Mouse (Mus musculus): ENCODE results near the gene BC017158. TPM values are rescaled to one million over a fixed set of nuclear protein-coding genes. Genes with fewer than 3 reads are reported as not detected.
"Not testable (repeated sequence)": the region's sequence is repeated elsewhere in the genome, so short reads cannot be mapped to it uniquely, and the experiment has no call there.

Gene BC017158
- 24.7 and 26.8 TPM in 2 replicates for polyA plus RNA-seq (2016; fragmentation: Nextera tagmentation; extraction: Ambion mirVana)

- H3K27me3 ChIP-seq (ENCODE audit: insufficient read depth, poor library complexity, severe bottlenecking): no peaks in the 10 kb centered on the region
- H3K27ac ChIP-seq: peak within 1 kb of the TSS; percentile 94
- H3K4me3 ChIP-seq: peak within 1 kb of the TSS; percentile 90
- peak; percentile 76 for DNase-seq (ENCODE audit: low spot score)
- WGBS: 2% methylated on average over 47 of the region's 47 CpGs
- peaks cover 18% of the 10 kb centered on the region; the same call in 1 of the 2 replicates for H3K36me3 ChIP-seq
- H3K9me3 ChIP-seq: no peaks in the 10 kb centered on the region
- peaks cover 25% of the 10 kb centered on the region for H3K4me1 ChIP-seq (replicated peaks)
These were observed at the start of gene BC017158 for GRCm38 (mm10) chr7:128297617-128298480. Gene BC017158, minus strand, starts transcription at chr7:128298170.

GRCm38 (mm10) chr7:128346991-128347390 lies 49.0 kb upstream of the BC017158 start:
- Histone ChIP-seq H3K27me3 (ENCODE audit: insufficient read depth, poor library complexity, severe bottlenecking) (no peaks in the 10 kb centered on the region), H3K36me3 (no peaks in the 10 kb centered on the region), H3K4me1 (replicated peaks) (peaks cover 5% of the 10 kb centered on the region), H3K9me3 (no peaks in the 10 kb centered on the region), H3K27ac (no peak overlapping the region), H3K4me3 (no peak overlapping the region)
- WGBS: 77% methylated on average over 8 of the region's 8 CpGs
- DNase-seq (ENCODE audit: low spot score): no peak

GRCm38 (mm10) chr7:128346522-128346921 lies 48.6 kb upstream of the BC017158 start:
- Histone ChIP-seq H3K36me3 (no peaks in the 10 kb centered on the region), H3K4me1 (replicated peaks) (peaks cover 5% of the 10 kb centered on the region), H3K4me3 (no peak overlapping the region), H3K9me3 (no peaks in the 10 kb centered on the region), H3K27me3 (ENCODE audit: insufficient read depth, poor library complexity, severe bottlenecking) (no peaks in the 10 kb centered on the region), H3K27ac (no peak overlapping the region)
- DNase-seq (ENCODE audit: low spot score): no peak
- 88% methylated on average over 2 of the region's 2 CpGs for WGBS

- Histone ChIP-seq H3K4me3 (no peak overlapping the region), H3K4me1 (replicated peaks) (peaks cover 5% of the 10 kb centered on the region), H3K36me3 (no peaks in the 10 kb centered on the region), H3K27me3 (ENCODE audit: insufficient read depth, poor library complexity, severe bottlenecking) (no peaks in the 10 kb centered on the region), H3K9me3 (no peaks in the 10 kb centered on the region), H3K27ac (no peak overlapping the region)
- WGBS: 81% methylated on average over 6 of the region's 6 CpGs
- DNase-seq (ENCODE audit: low spot score): no peak
These were observed 47.7 kb upstream of the BC017158 start for GRCm38 (mm10) chr7:128345691-128346090.

GRCm38 (mm10) chr7:128344928-128345653 lies 47.1 kb upstream of the BC017158 start:
- Histone ChIP-seq H3K36me3 (no peaks in the 10 kb centered on the region), H3K4me1 (replicated peaks) (peaks cover 5% of the 10 kb centered on the region), H3K27me3 (ENCODE audit: insufficient read depth, poor library complexity, severe bottlenecking) (no peaks in the 10 kb centered on the region), H3K4me3 (no peak overlapping the region), H3K27ac (no peak overlapping the region), H3K9me3 (no peaks in the 10 kb centered on the region)
- DNase-seq (ENCODE audit: low spot score): peak; percentile 76
- WGBS: 65% methylated on average over 6 of the region's 6 CpGs

GRCm38 (mm10) chr7:128344488-128344887 lies 46.5 kb upstream of the BC017158 start:
- Histone ChIP-seq H3K27me3 (ENCODE audit: insufficient read depth, poor library complexity, severe bottlenecking) (no peaks in the 10 kb centered on the region), H3K4me1 (replicated peaks) (peaks cover 5% of the 10 kb centered on the region), H3K36me3 (no peaks in the 10 kb centered on the region), H3K27ac (no peak overlapping the region), H3K4me3 (no peak overlapping the region), H3K9me3 (no peaks in the 10 kb centered on the region)
- WGBS: 85% methylated on average over 7 of the region's 7 CpGs
- no peak for DNase-seq (ENCODE audit: low spot score)

- H3K27me3 ChIP-seq (ENCODE audit: insufficient read depth, poor library complexity, severe bottlenecking); H3K36me3 ChIP-seq; H3K27ac ChIP-seq; H3K9me3 ChIP-seq; DNase-seq (ENCODE audit: low spot score); H3K4me3 ChIP-seq; H3K4me1 ChIP-seq (replicated peaks): not testable (repeated sequence)
- 92% methylated on average over 9 of the region's 10 CpGs for WGBS
These were observed 44.7 kb upstream of the BC017158 start for GRCm38 (mm10) chr7:128342691-128343090.

GRCm38 (mm10) chr7:128340321-128340720 lies 42.4 kb upstream of the BC017158 start:
- WGBS: 88% methylated on average over 9 of the region's 9 CpGs
- not testable (repeated sequence) for H3K4me3 ChIP-seq; DNase-seq (ENCODE audit: low spot score); H3K4me1 ChIP-seq (replicated peaks); H3K9me3 ChIP-seq; H3K27me3 ChIP-seq (ENCODE audit: insufficient read depth, poor library complexity, severe bottlenecking); H3K36me3 ChIP-seq; H3K27ac ChIP-seq

GRCm38 (mm10) chr7:128332896-128333295 lies 34.9 kb upstream of the BC017158 start:
- no peak overlapping the region for H3K27ac ChIP-seq
- H3K27me3 ChIP-seq (ENCODE audit: insufficient read depth, poor library complexity, severe bottlenecking): no peaks in the 10 kb centered on the region
- 76% methylated on average over 1 of the region's 1 CpGs for whole genome bisulfite sequencing

GRCm38 (mm10) chr7:128330981-128331380 lies 33.0 kb upstream of the BC017158 start:
- Histone ChIP-seq H3K36me3 (no peaks in the 10 kb centered on the region), H3K4me1 (replicated peaks) (peaks cover 19% of the 10 kb centered on the region), H3K9me3 (no peaks in the 10 kb centered on the region), H3K4me3 (no peak overlapping the region), H3K27ac (no peak overlapping the region), H3K27me3 (ENCODE audit: insufficient read depth, poor library complexity, severe bottlenecking) (no peaks in the 10 kb centered on the region)
- no peak for DNase-seq (ENCODE audit: low spot score)
- 53% methylated on average over 9 of the region's 9 CpGs for WGBS

More at GRCm38 (mm10) chr7:128332896-128333295, 34.9 kb upstream of the BC017158 start:
- H3K9me3 ChIP-seq: no peaks in the 10 kb centered on the region
- peaks cover 19% of the 10 kb centered on the region for H3K4me1 ChIP-seq (replicated peaks)
- DNase-seq (ENCODE audit: low spot score): no peak
- no peak overlapping the region for H3K4me3 ChIP-seq
- no peaks in the 10 kb centered on the region for H3K36me3 ChIP-seq

GRCm38 (mm10) chr7:128324977-128325376 lies 27.0 kb upstream of the BC017158 start:
- H3K4me3 ChIP-seq: no peak overlapping the region
- H3K9me3 ChIP-seq: no peaks in the 10 kb centered on the region
- H3K27ac ChIP-seq: no peak overlapping the region
- no peak for DNase-seq (ENCODE audit: low spot score)
- no peaks in the 10 kb centered on the region for H3K36me3 ChIP-seq
- 89% methylated on average over 1 of the region's 1 CpGs for WGBS
- H3K27me3 ChIP-seq (ENCODE audit: insufficient read depth, poor library complexity, severe bottlenecking): no peaks in the 10 kb centered on the region
- peaks cover 15% of the 10 kb centered on the region for H3K4me1 ChIP-seq (replicated peaks)

- H3K9me3 ChIP-seq: no peaks in the 10 kb centered on the region
- 81% methylated on average over 7 of the region's 7 CpGs for WGBS
- H3K27me3 ChIP-seq (ENCODE audit: insufficient read depth, poor library complexity, severe bottlenecking): no peaks in the 10 kb centered on the region
- no peaks in the 10 kb centered on the region for H3K36me3 ChIP-seq
- peaks cover 14% of the 10 kb centered on the region for H3K4me1 ChIP-seq (replicated peaks)
- no peak for DNase-seq (ENCODE audit: low spot score)
- no peak overlapping the region for H3K4me3 ChIP-seq
- no peak overlapping the region for H3K27ac ChIP-seq
These were observed 23.3 kb upstream of the BC017158 start for GRCm38 (mm10) chr7:128321260-128321659.

All from hindbrain, embryonic 10.5 days (tissue).